Mouse (Mus musculus): Measurements from ENCODE around the gene A4galt.

DNA sequence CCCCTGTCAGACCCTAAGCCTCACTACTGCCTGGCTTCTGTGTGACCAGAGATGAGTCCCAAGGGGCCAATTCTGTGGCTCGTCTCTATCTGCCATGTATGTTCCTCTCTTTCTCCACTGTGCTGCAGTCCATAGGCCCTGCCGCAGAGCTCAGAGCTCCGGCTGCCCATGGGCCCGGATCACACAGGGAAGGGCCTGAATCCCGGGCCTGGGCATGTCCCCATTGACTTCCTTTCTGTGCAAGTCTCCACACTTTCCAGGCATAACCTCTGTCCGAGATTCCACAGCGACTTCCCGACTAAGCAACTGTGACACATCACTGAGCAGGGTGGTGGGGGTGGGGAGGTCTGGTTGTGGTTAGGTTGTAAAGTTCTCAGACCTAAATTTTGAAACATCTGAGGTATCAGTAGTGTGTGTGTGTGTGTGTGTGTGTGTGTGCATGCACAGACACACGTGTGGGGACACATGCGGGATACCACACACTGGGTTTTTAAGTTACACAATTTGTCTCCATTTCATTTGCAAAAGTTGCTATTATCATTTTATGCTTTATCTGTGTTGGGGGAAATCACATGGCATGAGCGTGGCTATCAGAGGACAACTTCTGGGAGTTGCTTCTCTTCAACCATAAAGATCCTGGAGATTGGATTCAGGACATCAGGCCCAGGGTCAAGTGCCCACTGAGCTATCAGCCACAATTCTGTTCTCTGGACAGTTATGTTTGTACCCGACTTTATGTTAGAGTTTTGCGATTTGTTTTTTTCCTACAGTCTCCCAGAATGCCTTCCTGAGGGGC lies 40.9 kb upstream of the A4galt start:
- TF ChIP-seq CTCF (IDR thresholded peaks at IDR 0.05; ENCODE audit: borderline replicate concordance, extremely low read depth, insufficient read depth, insufficient read length): no peak
- TF ChIP-seq POLR2A (IDR thresholded peaks at IDR 0.05; ENCODE audit: borderline replicate concordance, extremely low read depth, insufficient read depth, insufficient read length, poor library complexity, severe bottlenecking): no peak

Measured in brain, embryonic 14.5 days (tissue).